Mouse (Mus musculus) MEL (cell line): ENCODE data around the gene Tom1l2. TPM values are rescaled to one million over a fixed set of nuclear protein-coding genes. Genes with fewer than 3 reads are reported as not detected.

Source experiments
- DNase-seq: peaks from one replicate; pipeline ENCODE4 v3.0.0; 2011; ENCODE audit warnings: low read depth, low spot score
- H3K27ac ChIP-seq: 2 replicates; pipeline ENCODE4 v1.5.1; 2012; ENCODE audit warnings: low read depth, mild to moderate bottlenecking, control low read depth, low read length, moderate library complexity; ENCODE audit not compliant: control insufficient read depth
- H3K27me3 ChIP-seq, 2 experiments: fragments of 150-350 bp in 1 of 2; sonication (generic) in 1 of 2; 2 replicates each; pipeline ENCODE4 v1.6.1; 2012; ENCODE audit warnings: low read length in 2 of 2, mild to moderate bottlenecking in 2 of 2, improper control_type of control experiment in 1 of 2, moderate library complexity in 1 of 2; ENCODE audit not compliant: insufficient read depth in 2 of 2, control insufficient read depth in 1 of 2
- H3K36me3 ChIP-seq, 2 experiments: 2 replicates each; pipeline ENCODE4 v1.6.1; 2012 to 2014; ENCODE audit warnings: low read length in 2 of 2, improper control_type of control experiment in 1 of 2, inconsistent platforms in 1 of 2, mild to moderate bottlenecking in 1 of 2; ENCODE audit not compliant: insufficient read depth in 2 of 2, control insufficient read depth in 1 of 2
- H3K4me1 ChIP-seq, 2 experiments: fragments of 150-350 bp in 1 of 2; sonication (generic) in 1 of 2; 2 replicates each; pipeline ENCODE4 v1.6.1; 2012; ENCODE audit warnings: low read length in 2 of 2, improper control_type of control experiment in 1 of 2, mild to moderate bottlenecking in 1 of 2; ENCODE audit not compliant: insufficient read depth in 2 of 2, control insufficient read depth in 1 of 2
- H3K4me3 ChIP-seq, 2 experiments: fragments of 150-350 bp in 1 of 2; sonication (generic) in 1 of 2; 2 replicates each; pipeline ENCODE4 v1.5.1; 2012; ENCODE audit warnings: low read depth in 2 of 2, low read length in 2 of 2, mild to moderate bottlenecking in 2 of 2, moderate library complexity in 2 of 2, control low read depth in 1 of 2, improper control_type of control experiment in 1 of 2; ENCODE audit not compliant: control insufficient read depth in 1 of 2, insufficient read depth in 1 of 2
- H3K79me2 ChIP-seq: 2 replicates; pipeline ENCODE4 v1.6.1; 2012; ENCODE audit warnings: mild to moderate bottlenecking, low read length, moderate library complexity; ENCODE audit not compliant: control insufficient read depth, poor library complexity, insufficient read depth
- H3K9ac ChIP-seq: 2 replicates; pipeline ENCODE4 v1.6.1; 2012; ENCODE audit warnings: low read depth, mild to moderate bottlenecking, control low read depth, low read length, moderate library complexity; ENCODE audit not compliant: control insufficient read depth, poor library complexity, severe bottlenecking
- H3K9me3 ChIP-seq: fragments of 150-350 bp; sonication (generic); replicated peaks from 2 replicates; pipeline ENCODE4 v1.6.1; 2012; ENCODE audit warnings: mild to moderate bottlenecking, low read length, improper control_type of control experiment, moderate library complexity; ENCODE audit not compliant: insufficient read depth
- BHLHE40 ChIP-seq: IDR thresholded peaks from 2 replicates; pipeline ENCODE4 v1.6.1; 2012; ENCODE audit warnings: low read depth, mild to moderate bottlenecking, inconsistent platforms, low read length, improper control_type of control experiment, borderline replicate concordance
- CHD2 ChIP-seq: IDR thresholded peaks from 2 replicates; pipeline ENCODE4 v1.6.1; 2011; ENCODE audit warnings: low read length, improper control_type of control experiment
- CTCF ChIP-seq, 3 experiments: IDR thresholded peaks in 2 of 3; conservative IDR thresholded peaks in 1 of 3; 2 replicates each; pipeline ENCODE4 v1.5.1; 2011 to 2012; ENCODE audit warnings: low read length in 3 of 3, low read depth in 2 of 3, mild to moderate bottlenecking in 2 of 3, improper control_type of control experiment in 1 of 3, inconsistent platforms in 1 of 3, mixed read lengths in 1 of 3, moderate library complexity in 1 of 3; ENCODE audit not compliant: control insufficient read depth in 1 of 3, insufficient read depth in 1 of 3, poor library complexity in 1 of 3, severe bottlenecking in 1 of 3
- ELF1 ChIP-seq: IDR thresholded peaks from 2 replicates; pipeline ENCODE4 v1.6.1; 2014; ENCODE audit warnings: low read depth, mild to moderate bottlenecking, inconsistent platforms, low read length, improper control_type of control experiment, moderate library complexity
- EP300 ChIP-seq, 2 experiments: IDR thresholded peaks; 2 replicates each; pipeline ENCODE4 v1.6.1; 2011; ENCODE audit warnings: improper control_type of control experiment in 2 of 2, low read length in 2 of 2, low read depth in 1 of 2, mild to moderate bottlenecking in 1 of 2
- ETS1 ChIP-seq: IDR thresholded peaks from 2 replicates; pipeline ENCODE4 v1.6.1; 2012; ENCODE audit warnings: low read depth, mild to moderate bottlenecking, inconsistent platforms, low read length, improper control_type of control experiment, moderate library complexity
- GABPA ChIP-seq: IDR thresholded peaks from 2 replicates; pipeline ENCODE4 v1.6.1; 2012; ENCODE audit warnings: low read depth, mild to moderate bottlenecking, inconsistent platforms, low read length, improper control_type of control experiment, moderate library complexity
- HCFC1 ChIP-seq: IDR thresholded peaks from 2 replicates; pipeline ENCODE4 v1.6.1; 2012; ENCODE audit warnings: low read depth, mild to moderate bottlenecking, inconsistent platforms, low read length, improper control_type of control experiment, moderate library complexity
- JUND ChIP-seq: IDR thresholded peaks from 2 replicates; pipeline ENCODE4 v1.6.1; 2011; ENCODE audit warnings: low read depth, mild to moderate bottlenecking, improper control_type of control experiment, low read length
- MAX ChIP-seq: IDR thresholded peaks from 2 replicates; pipeline ENCODE4 v1.6.1; 2011; ENCODE audit warnings: low read length, improper control_type of control experiment
- MAZ ChIP-seq: IDR thresholded peaks from 2 replicates; pipeline ENCODE4 v1.6.1; 2012; ENCODE audit warnings: low read depth, mild to moderate bottlenecking, inconsistent platforms, low read length, improper control_type of control experiment
- MXI1 ChIP-seq: IDR thresholded peaks from 2 replicates; pipeline ENCODE4 v1.6.1; 2011; ENCODE audit warnings: mild to moderate bottlenecking, low read depth, low read length, improper control_type of control experiment
- MYC ChIP-seq: IDR thresholded peaks from 2 replicates; pipeline ENCODE4 v1.6.1; 2011; ENCODE audit warnings: low read depth, mild to moderate bottlenecking, low read length, improper control_type of control experiment, moderate library complexity
- NELFE ChIP-seq: IDR thresholded peaks from 2 replicates; pipeline ENCODE4 v1.6.1; 2011; ENCODE audit warnings: low read depth, low read length, improper control_type of control experiment
- NRF1 ChIP-seq: IDR thresholded peaks from 2 replicates; pipeline ENCODE4 v1.6.1; 2014; ENCODE audit warnings: low read depth, mild to moderate bottlenecking, inconsistent platforms, low read length, improper control_type of control experiment, moderate library complexity; ENCODE audit not compliant: poor library complexity, insufficient read depth, severe bottlenecking
- POLR2A ChIP-seq, 2 experiments: IDR thresholded peaks; 2 replicates each; pipeline ENCODE4 v1.6.1; 2011 to 2012; ENCODE audit warnings: low read length in 2 of 2, mild to moderate bottlenecking in 2 of 2, control low read depth in 1 of 2, improper control_type of control experiment in 1 of 2, low read depth in 1 of 2, moderate library complexity in 1 of 2; ENCODE audit not compliant: control insufficient read depth in 1 of 2, insufficient read depth in 1 of 2, poor library complexity in 1 of 2
- POLR2AphosphoS2 ChIP-seq: IDR thresholded peaks from 2 replicates; pipeline ENCODE4 v1.6.1; 2011; ENCODE audit warnings: low read length, improper control_type of control experiment
- RAD21 ChIP-seq: IDR thresholded peaks from 2 replicates; pipeline ENCODE4 v1.6.1; 2011; ENCODE audit warnings: mild to moderate bottlenecking, low read depth, low read length, improper control_type of control experiment
- SIN3A ChIP-seq: IDR thresholded peaks from 2 replicates; pipeline ENCODE4 v1.6.1; 2012; ENCODE audit warnings: low read length, improper control_type of control experiment, inconsistent platforms
- SMC3 ChIP-seq: IDR thresholded peaks from 2 replicates; pipeline ENCODE4 v1.6.1; 2011; ENCODE audit warnings: low read depth, low read length, improper control_type of control experiment
- TBP ChIP-seq: IDR thresholded peaks from 2 replicates; pipeline ENCODE4 v1.8.0; 2011; ENCODE audit warnings: low read depth, low read length, improper control_type of control experiment
- TCF12 ChIP-seq: IDR thresholded peaks from 2 replicates; pipeline ENCODE4 v1.6.1; 2014; ENCODE audit warnings: low read depth, mild to moderate bottlenecking, inconsistent platforms, low read length, improper control_type of control experiment, moderate library complexity
- UBTF ChIP-seq: IDR thresholded peaks from 2 replicates; pipeline ENCODE4 v1.6.1; 2012; ENCODE audit warnings: low read depth, mild to moderate bottlenecking, inconsistent platforms, low read length, improper control_type of control experiment, moderate library complexity, borderline replicate concordance; ENCODE audit not compliant: insufficient read depth
- USF1 ChIP-seq: IDR thresholded peaks from 2 replicates; pipeline ENCODE4 v1.6.1; 2014; ENCODE audit warnings: low read depth, mild to moderate bottlenecking, inconsistent platforms, low read length, improper control_type of control experiment, moderate library complexity
- USF2 ChIP-seq, 2 experiments: IDR thresholded peaks; 2 replicates each; pipeline ENCODE4 v1.6.1; 2011 to 2012; ENCODE audit warnings: improper control_type of control experiment in 2 of 2, low read length in 2 of 2, borderline replicate concordance in 1 of 2, inconsistent platforms in 1 of 2, low read depth in 1 of 2, mild to moderate bottlenecking in 1 of 2; ENCODE audit not compliant: insufficient read depth in 1 of 2
- ZKSCAN1 ChIP-seq: IDR thresholded peaks from 2 replicates; pipeline ENCODE4 v1.6.1; 2012; ENCODE audit warnings: low read depth, mild to moderate bottlenecking, inconsistent platforms, low read length, improper control_type of control experiment, moderate library complexity
- ZMIZ1 ChIP-seq: IDR thresholded peaks from 2 replicates; pipeline ENCODE4 v1.6.1; 2012; ENCODE audit warnings: low read depth, mild to moderate bottlenecking, inconsistent platforms, low read length, improper control_type of control experiment, moderate library complexity
- ZNF384 ChIP-seq: IDR thresholded peaks from 2 replicates; pipeline ENCODE4 v1.6.1; 2012; ENCODE audit warnings: low read depth, mild to moderate bottlenecking, inconsistent platforms, low read length, improper control_type of control experiment
- polyA plus RNA-seq, 2 experiments: library from polyadenylated mRNA; stranded (reverse) in 1 of 2; unstranded in 1 of 2; fragments of >175 nt in 1 of 2; fragments of >200 nt in 1 of 2; gene quantifications; 2 replicates each; pipeline versions ENCODE4 v1.2.1 to v1.2.4; 2012; ENCODE audit warnings: low replicate concordance in 2 of 2, low read depth in 1 of 2; ENCODE audit not compliant: insufficient read length in 2 of 2, insufficient read depth in 1 of 2, missing spikeins in 1 of 2
- total RNA-seq: library from RNA; depleted of rRNA; stranded (reverse); fragments of 300-350 nt; gene quantifications from 2 replicates; pipeline ENCODE4 v1.2.3, GENCODE M21; 2012

Tom1l2 gene
- total and polyA plus RNA-seq, 3 experiments, result 6.8 to 12.2 TPM; not detected in 1

DNA sequence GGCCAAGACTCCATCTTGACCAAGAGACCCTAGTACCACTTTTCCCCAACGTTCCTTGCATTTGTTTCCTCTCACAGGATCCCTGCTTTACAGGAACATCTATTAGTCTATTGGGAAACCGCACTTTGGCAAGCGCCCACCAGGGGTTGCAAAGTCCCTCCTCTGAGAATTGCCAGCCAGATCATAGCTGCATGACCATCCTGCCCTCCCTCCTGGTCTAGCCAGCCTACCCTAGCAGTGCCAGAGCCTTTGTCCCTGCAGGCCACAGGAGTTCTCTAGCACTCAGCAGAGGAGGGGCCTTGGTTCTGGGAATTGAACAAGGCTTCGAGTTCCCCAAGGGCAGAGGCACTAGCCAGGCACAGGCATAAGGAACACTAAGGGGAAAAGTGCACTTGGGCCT is 128.0 kb downstream of the Tom1l2 start (continued):
- peak; percentile 32 for TF ChIP-seq SMC3

DNA sequence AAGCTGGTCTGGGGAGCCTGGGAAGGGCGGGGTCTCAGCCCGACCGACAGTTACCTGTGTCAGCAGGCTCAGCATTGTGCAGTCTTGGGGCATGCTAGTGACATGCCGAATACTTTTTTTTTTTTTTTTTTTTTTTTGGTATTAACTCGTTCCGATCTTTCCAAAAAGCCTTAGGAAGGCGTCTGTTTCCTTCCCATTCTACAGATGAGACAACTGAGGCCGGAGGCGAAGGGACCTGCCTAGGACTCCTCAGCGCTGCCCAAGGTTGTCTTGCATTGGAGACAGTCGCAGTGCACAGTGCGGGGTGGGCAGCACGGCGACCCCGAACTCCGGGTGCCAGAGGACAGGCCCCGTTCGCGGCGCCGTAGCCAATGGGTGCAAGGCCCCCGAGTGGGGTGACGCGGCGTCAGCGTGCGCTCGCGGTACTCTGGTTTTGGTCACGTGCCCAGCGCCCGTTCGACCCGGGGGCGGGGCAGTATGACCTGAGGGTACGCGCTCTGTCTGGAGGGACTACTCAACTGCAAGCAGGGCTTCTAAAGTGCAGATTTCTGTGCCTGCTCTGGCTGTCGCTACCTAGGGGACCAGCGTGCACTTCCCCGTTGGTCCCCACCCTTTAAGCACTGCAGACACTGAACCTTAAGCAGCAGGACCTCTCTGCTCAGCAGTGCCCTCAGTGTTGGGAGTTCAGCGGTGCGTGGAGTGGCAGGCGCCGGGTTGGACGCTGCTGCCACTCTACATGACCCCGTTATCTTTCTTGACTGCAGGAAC is 130.1 kb downstream of the Tom1l2 start, which contains the start of gene Srebf1:
TSS of gene Srebf1 (minus strand) at position 113 of the 768 bp plus-strand sequence.
- Histone ChIP-seq H3K9ac (peak within 1 kb of the TSS; percentile 74), H3K36me3 (peaks cover 8 to 30% of the 10 kb centered on the region in 2 experiments), H3K27ac (peak within 1 kb of the TSS; percentile 79), H3K27me3 (no peaks in the 10 kb centered on the region), H3K9me3 (no peaks in the 10 kb centered on the region), H3K4me1 (peaks cover 16 to 45% of the 10 kb centered on the region in 2 experiments), H3K79me2 (peaks cover 27% of the 10 kb centered on the region), H3K4me3 (peak within 1 kb of the TSS; percentile 53 to 66)
- TF ChIP-seq SMC3 (peak; percentile 27), ETS1 (peak; percentile 67; the same call in 1 of the 2 replicates), EP300 (IDR thresholded peaks at IDR 0.05; ENCODE audit: low read depth in 1 of 2, low read length in 2 of 2) (no peak), ZNF384 (peak; percentile 86), ZKSCAN1 (no peak), ZMIZ1 (peak; percentile 75), CTCF (IDR thresholded peaks at IDR 0.05 in 2 of 3, conservative IDR thresholded peaks at IDR 0.05 in 1 of 3; ENCODE audit: control insufficient read depth in 1 of 3, insufficient read depth in 1 of 3, low read depth in 2 of 3, low read length in 3 of 3, poor library complexity in 1 of 3, severe bottlenecking in 1 of 3) (peak in 1 of 3 experiments; percentile 41; a peak in 2 of 6 replicates), USF2 (IDR thresholded peaks at IDR 0.05; ENCODE audit: borderline replicate concordance in 1 of 2, insufficient read depth in 1 of 2, low read depth in 1 of 2, low read length in 2 of 2) (peak; percentile 82 to 93), TCF12 (peak; percentile 38), USF1 (peak; percentile 99), SIN3A (peak; percentile 84), RAD21 (peak; percentile 4), MYC (no peak), NRF1 (peak; percentile 27; the same call in 1 of the 2 replicates), MXI1 (peak; percentile 83), TBP (peak; percentile 77), MAZ (peak; percentile 57; the same call in 1 of the 2 replicates), GABPA (no peak), HCFC1 (peak; percentile 73), CHD2 (peak; percentile 88), ELF1 (0 out of 2 replicates have a peak, but pooled peaks have one; percentile 42), NELFE (peak; percentile 88), POLR2A (IDR thresholded peaks at IDR 0.05; ENCODE audit: control insufficient read depth in 1 of 2, insufficient read depth in 1 of 2, low read depth in 1 of 2, low read length in 2 of 2, poor library complexity in 1 of 2) (peak; percentile 60 to 87), POLR2AphosphoS2 (0 out of 2 replicates have a peak, but pooled peaks have one; percentile 72), MAX (peak; percentile 95), BHLHE40 (peak; percentile 91), JUND (no peak), UBTF (no peak)
- peak; percentile 96 for DNase-seq
